Mouse (Mus musculus) layer of hippocampus, adult 8-10 months (tissue): ENCODE measurements at regions not wholly inside any gene's neighbourhood (a gene's known extent, or its start where the extent isn't known, plus 50 kb on each side); places are given as distances from the start of the nearest gene placed in this dataset.

ENCODE experiments used
- DNase-seq, 2 experiments: peaks; one replicate each; pipeline ENCODE4 v3.0.0; 2022; ENCODE audit warnings: low spot score in 2 of 2

DNA sequence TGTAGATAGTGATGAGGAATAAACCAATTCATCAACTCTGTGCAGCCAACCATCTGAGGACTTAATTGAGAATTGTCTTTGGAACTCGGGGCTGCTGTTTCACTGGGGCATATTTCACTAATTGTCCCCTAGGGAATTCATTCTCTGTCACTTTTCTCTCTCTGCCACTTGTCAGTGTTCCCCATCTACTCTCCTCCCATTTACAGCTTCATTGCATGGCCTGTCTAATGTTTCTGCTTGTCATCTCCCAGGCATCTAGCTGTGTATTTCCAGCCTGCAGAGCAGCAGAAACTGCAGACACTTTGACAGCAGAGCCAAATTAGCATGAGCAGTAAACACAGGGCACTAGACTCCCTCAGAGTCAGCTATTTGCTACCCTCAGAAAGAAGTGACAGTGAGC lies 1105.2 kb downstream of the Ntrk3 start:
- DNase-seq = no peak

DNA sequence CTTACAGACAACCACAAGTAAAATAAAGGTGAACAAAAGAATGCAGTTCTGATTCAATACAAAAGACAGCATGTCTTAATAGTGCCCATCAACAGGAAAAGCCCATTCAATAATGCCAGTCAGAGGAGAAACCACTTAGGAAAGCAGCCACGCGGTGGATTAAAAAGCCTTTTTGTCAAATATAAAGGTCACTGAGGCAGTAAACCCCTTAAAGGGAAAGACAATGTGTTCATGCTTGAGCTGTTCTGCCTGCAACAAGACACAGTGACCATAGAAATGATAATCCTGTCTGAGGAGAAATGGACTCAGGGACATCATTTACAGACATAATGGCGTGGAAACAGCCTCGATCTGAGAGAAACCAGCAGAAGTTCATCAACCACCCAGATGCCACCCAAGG lies 1114.3 kb downstream of the Ntrk3 start:
- no peak for DNase-seq

GRCm38 (mm10) chr7:77622934-77623333 lies 1114.9 kb downstream of the Ntrk3 start:
- no peak for DNase-seq

DNA sequence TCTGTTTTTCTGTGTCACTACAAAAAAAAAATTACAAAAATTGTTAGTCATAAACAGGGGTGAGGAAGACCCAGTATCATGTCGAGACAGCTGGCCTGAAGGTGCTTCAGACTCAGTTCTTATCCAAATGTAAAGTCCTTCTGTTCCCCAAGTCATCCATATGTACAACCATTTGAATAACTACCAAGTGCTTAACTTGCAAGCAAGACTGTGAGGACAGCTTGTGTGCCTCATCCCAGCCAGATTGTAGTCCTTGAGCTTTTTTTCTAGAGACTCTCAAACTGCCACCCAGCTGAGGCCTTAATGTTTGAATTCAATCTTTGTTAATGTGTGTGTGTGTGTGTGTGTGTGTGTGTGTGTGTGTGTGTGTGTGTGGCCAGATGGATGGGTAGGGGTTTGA lies 1164.9 kb downstream of the Ntrk3 start:
- peak; percentile 6 to 7 for DNase-seq

DNA sequence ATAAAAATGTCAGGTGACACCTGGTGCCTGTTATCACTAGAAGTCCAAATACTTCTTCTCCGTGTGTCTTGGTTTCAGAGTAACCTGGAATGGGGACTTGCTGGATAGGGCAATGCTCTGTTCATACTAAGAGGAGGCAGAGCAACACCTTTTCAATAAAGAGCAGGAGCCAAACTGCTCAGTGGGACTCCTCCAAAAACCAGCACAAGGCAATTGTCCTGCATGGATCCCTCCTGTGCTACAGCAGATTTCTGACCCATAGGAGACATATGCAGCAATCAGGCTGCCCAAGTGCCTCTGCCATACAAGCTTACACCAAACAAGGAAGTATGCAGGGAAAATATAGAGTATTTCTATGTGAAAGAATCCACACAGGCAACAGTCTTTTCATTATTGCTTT lies 1178.7 kb downstream of the Ntrk3 start:
- DNase-seq = no peak

- no peak for DNase-seq
These were observed 1179.3 kb downstream of the Ntrk3 start for GRCm38 (mm10) chr7:77558536-77558935.

- no peak for DNase-seq
These were observed 1200.9 kb downstream of the Ntrk3 start for GRCm38 (mm10) chr7:77536890-77537289.

DNA sequence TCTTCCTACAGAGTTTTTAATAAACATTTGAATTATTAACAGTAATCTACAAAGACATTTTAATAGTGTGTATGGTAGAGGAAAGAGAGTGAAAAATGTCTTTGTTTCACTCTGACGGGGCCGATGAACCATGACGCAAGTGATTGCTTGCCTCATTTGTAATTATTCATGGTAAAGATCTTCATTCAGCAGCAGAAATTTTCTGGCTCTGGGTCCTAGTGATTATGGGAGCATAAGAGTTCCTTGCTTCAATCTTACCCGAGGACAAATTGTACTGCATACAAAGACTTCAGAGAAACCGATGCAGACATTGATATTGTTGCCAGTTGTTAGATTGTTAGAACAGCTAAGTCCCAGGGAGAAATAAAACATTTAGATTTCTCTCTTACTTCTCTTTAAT lies 1209.9 kb downstream of the Ntrk3 start:
- DNase-seq = no peak

GRCm38 (mm10) chr7:77509586-77509985 lies 1228.2 kb downstream of the Ntrk3 start:
- DNase-seq = no peak

DNA sequence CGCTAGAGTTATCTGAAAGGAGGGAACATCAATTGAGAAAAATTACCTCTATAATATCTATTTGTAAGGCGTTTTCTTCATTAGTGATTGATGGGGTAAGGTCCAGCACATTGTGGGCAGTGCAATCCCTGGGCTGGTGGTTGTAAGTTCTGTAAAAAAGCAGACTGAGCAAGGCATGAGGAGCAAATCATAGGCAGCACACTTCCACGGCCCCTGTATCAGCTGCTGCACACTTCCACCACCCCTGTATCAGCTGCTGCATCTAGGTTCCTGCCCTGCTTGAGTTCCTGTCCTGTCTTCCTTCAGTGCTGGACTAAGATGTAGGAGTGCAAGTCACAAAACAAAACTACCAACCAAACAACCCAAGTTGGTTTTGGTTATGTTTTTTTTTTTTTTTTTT lies 1230.2 kb downstream of the Ntrk3 start:
- DNase-seq = no peak

DNA sequence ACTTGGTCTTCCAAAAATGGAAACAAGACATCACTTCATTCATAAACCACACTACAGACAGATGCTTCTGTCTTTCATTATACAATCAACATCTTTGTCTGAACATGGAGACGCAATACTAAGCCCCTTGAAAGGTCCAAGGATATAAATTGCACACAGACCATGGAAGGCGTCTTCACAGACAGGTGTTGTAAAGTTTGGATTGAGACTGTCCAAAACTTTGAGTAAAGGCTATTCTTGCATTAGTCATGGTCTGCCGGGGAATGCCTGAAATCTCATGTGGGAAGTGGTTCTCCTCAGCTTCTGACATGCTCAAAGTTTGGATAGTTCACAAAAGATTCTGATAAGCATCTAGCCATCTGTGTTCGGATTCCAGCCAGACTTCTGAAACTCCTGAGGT lies 1235.2 kb downstream of the Ntrk3 start:
- no peak for DNase-seq

- DNase-seq = peak in 1 of 2 experiments; percentile 3
These were observed 1242.7 kb downstream of the Ntrk3 start for GRCm38 (mm10) chr7:77495066-77495465.

DNA sequence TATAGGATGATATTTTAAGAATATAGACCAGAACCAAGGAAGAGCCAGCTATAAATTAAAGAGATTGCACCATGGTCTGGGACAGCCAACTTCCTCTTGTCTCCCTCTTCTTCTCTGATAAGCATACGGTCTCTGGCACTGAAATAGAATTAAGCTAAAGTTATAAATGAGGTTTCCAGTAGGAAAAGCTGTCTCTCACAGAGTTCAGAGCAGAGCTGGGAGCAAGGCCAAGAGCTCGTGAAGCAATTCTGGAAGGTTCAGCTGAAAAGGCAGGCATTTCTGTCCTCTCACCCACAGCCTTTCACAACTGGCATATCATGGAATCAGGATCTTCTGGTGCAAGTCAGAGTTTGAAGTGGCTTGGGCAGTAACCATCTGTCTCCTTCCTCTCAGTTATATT lies 1247.8 kb downstream of the Agbl1 start:
- DNase-seq = no peak

DNA sequence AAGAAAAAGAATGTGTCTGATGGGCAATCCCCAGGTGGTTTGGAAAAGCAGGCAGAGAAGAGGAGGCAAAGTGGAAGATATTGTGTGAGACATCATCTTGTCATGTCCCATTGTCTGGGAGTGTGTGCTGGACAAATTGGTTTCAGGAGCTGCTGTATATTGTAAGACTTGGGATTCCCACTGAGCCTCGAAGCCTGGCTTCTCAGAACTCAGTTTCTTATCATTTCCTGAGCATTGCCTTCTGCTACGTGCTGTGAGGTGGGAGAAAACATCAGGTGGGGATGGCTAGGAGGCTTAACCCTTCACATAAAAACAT lies 1216.3 kb downstream of the Agbl1 start:
- no peak for DNase-seq

DNA sequence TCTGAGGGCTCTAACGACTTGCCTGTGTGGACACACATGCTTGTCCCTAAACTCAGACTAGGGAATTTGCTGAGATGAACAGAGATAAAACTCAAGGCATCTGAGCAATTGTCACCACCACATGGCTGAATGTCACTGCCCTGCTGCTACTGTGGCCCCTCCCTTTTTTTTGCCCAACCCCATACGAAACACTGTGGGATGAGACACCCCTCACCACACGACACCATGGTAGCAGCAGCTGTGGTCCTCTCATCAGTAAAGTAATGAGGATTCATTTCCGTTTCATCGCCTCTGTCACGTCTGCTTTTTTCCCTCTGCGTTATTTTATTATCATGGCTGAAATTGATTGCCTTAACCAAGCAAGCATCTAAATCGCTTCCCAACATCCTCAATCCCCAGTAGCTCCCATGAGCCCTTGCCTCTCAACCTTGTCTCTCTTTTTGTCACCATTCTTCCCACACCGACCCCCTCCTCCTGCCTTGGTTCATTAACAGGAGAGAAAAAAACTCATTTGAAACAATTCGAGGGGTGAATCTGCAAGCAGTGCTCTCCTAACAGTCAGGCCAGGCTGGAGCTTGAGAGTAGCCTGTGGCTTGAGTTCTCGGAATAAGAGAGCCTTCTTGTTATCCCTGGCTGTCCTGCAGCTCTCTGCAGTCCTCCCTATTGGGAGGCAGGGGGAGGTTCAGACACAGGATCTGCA lies 1215.8 kb downstream of the Agbl1 start:
- DNase-seq = no peak

DNA sequence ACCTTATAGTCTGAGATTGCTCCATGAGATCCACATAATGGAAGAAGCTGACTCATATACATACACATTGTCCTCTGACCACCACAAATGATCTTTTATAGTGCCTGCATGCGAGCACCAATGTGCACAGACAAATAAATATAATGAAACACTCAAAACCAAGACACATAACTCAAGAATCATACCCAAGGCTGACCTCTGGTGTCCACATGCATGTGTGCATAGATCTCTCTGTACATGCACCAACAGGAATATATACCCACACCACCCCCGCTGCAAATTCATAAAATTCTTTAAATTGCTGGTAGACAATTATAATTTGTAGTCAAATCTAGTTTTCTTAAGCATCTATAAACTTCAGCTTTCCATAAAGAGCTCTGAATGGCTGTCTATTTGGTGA lies 1211.9 kb downstream of the Agbl1 start:
- DNase-seq = no peak

DNA sequence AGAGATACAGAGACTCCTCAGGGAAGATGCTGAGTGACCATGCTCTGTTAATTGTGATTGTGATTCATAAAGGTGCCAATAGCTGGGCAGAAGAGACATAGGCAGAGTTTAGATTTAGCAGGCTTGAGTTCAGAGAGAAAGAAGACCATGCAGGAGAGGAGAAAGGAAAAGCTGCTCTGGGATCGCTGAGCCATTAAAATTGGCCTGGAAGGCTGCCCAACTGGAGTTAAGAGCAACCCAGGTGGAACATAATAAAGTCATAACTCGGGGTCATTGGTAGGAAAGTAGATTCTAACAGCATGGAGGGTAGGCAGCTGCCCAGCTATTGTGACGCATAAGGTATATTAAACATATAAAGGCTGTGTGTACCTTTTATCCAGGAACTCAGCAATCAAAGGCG lies 1183.9 kb downstream of the Agbl1 start:
- DNase-seq = no peak
